Mouse (Mus musculus) urinary bladder, postnatal 14 days (tissue): ENCODE results near the gene Mief2.

Experiments
- DNase-seq: peaks from one replicate; pipeline ENCODE4 v3.0.0; 2021; ENCODE audit warnings: low spot score

Mief2 gene

GRCm38 (mm10) chr11:60728260-60728761 lies at the start of gene Mief2:
Gene Mief2, plus strand, starts transcription at chr11:60728398.
- peak; percentile 96 for DNase-seq

- DNase-seq: no peak
Observed at GRCm38 (mm10) chr11:60696165-60696564, 32.0 kb upstream of the Mief2 start.

DNA sequence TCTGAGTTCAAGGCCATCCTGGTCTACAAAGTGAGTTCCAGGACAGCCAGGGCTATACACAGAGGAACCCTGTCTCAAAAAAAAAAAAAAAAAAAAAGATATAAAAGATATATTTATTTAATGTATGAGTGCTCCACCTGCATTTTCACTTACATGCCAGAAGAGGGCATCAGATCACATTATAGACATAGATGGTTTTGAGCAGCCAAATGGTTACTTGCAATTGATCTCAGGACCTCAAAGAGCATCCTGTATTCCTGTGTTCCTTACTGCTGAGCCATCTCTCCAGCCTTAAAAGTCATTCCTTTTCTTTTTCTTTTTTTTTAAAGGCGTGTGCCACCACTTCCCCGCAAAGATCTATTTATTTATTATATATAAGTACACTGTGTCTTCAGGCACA lies 30.6 kb upstream of the Mief2 start:
- no peak for DNase-seq

DNA sequence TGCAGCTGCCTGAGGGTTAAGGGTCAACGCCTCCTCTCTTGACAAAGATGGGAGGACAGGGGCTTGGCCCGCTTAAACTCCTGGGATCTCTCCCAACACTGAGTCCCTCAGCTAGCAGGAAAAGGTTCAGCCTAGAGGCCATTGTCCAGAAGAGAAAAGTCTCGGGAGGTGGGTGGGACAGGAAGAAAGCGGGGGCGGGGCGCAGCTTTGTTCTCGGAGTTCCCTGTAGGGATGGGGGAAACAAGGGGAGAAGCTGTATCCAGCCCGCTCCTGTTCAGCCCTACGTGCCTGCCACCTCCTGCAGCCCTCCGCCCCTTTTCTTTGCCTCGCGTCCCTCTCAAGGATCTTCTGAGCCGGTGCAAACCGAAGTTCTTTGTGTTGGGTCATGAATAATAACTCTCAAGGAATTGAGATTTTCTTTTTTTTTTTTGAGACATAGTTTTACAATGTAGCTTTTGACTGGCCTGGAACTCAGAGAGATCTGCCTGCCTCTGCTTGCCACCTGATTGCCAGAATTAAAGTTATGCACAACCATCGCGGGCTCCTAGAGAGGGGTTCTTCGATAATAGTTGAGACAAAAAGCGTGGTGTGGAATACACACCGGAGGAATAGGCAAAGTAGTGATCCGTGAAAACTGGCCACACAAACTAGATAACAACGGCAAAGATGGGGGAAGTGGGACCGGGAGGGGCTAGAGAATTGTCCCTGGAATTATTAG lies 29.2 kb upstream of the Mief2 start:
- DNase-seq: peak; percentile 74

DNA sequence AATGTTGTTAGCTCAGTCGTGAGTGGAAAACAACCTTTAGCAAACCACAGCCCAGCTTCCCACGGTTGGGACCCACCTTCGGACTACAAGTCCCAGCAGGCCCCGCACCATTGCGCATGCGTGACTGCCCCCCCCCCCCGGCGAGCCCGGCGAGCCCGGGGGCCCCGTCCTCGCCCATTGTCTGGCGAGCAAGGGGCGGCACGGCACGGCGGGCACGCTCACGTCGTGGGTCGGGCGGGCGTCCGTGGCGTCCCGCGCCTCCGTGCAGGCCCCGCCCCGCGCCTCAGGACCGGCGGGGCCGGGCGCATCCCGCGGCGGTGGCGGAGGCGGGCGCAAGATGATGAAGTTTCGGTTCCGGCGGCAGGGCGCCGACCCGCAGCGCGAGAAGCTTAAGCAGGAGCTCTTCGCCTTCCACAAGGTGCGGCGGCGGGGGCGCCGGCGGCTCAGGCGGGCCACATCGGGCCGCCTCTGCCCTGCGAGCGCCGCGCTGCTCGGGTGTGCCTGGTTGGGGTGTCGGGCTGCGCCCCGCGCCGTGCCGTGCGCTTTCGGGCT lies 28.6 kb upstream of the Mief2 start, which contains the start of gene Llgl1:
Gene Llgl1, plus strand, starts transcription at position 200 of the 552 bp plus-strand sequence.
- peak; percentile 86 for DNase-seq

DNA sequence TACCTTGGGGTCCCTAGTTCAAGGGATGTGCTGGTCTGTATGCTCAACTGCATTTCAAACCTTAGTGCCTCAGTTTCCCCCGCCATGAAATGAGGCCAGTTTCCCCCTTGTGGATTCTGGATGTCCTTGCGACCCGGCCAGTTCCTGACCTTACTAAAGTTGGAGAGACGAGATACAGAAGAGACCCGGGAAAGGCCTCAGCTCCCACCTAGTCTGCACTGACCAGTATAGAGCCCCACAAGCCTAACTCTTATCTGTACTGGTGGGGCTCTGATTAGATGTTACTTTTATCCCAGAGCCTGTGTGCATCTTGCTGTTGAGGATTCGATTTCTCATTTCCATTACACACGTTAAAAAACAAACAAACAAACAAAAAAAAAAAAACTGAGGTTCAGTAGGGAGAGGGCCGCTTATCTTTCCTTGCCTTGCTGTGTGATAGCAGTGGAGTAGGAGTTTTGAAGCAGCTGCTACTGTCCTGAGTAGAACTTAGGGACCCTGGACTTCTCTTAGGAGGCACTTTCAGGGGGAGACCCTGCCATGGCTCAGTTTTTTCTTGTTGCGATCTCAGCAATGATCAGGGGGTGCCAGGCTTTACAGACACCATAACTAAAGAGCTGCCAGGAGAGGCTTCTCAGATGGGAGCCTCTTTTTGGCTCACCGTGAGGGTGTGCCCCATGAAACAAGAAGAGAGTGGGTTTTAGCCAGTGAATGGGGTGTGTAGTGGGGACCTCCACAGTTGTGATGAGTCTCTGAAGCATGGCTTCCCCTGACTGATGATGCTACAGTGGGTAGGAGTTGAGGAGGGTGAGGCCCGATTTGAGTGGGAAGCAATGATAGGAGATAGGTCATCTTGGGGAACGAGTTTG lies 27.6 kb upstream of the Mief2 start:
- no peak for DNase-seq

GRCm38 (mm10) chr11:60701611-60702010 lies 26.6 kb upstream of the Mief2 start:
- DNase-seq: peak; percentile 8

- peak; percentile 58 for DNase-seq
Observed at GRCm38 (mm10) chr11:60703131-60703530, 25.1 kb upstream of the Mief2 start.

- peak; percentile 2 for DNase-seq
Observed at GRCm38 (mm10) chr11:60704023-60704880, 23.9 kb upstream of the Mief2 start.

- peak; percentile 2 for DNase-seq
Observed at GRCm38 (mm10) chr11:60705255-60705654, 22.9 kb upstream of the Mief2 start.

DNA sequence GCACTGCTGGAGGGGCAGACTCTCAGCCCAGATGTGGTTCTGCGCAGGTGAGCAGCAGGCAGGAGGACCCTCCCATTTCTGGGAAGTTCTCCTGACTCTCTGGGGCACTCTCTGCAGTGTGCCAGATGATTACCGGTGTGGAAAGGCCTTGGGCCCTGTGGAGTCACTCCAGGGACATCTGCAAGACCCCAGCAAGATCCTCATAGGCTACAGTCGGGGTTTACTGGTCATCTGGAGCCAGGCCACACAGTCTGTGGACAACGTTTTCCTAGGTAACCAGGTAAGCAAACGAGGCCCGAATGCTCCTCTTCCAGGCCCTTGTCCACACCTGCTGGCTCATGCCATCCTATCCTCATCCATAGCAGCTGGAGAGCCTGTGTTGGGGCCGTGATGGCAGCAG lies 22.1 kb upstream of the Mief2 start:
- no peak for DNase-seq

DNA sequence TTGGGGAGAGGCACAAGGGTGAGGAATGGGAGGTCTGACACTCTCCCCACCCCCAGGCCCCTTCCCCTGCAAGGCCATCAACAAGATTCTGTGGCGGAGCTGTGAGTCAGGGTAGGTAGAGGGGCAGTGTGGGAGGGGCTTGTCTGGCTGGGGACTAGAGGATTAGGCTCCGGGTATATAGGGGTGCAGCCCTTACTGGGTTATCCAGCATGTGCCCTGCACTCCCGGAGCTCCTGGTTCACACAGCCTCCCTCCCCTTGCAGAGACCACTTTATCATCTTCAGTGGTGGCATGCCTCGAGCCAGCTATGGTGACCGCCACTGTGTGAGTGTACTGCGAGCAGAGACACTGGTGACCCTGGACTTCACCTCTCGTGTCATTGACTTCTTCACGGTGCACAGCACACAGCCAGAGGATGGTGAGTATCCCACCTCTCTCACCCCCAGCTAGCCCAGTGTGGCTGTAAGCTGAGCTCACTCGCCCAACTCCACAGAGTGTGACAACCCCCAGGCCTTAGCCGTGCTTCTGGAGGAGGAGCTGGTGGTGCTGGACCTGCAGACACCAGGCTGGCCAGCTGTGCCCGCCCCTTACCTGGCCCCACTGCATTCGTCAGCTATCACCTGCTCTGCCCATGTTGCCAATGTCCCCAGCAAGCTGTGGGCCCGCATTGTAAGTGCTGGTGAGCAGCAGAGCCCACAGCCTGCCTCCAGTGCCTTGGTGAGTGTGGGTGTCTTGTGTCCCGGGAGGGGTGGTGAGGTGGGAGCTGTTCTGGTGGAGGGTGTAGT lies 21.3 kb upstream of the Mief2 start:
- DNase-seq: peak; percentile 14

- peak; percentile 92 for DNase-seq
Observed at GRCm38 (mm10) chr11:60707672-60708071, 20.5 kb upstream of the Mief2 start.

DNA sequence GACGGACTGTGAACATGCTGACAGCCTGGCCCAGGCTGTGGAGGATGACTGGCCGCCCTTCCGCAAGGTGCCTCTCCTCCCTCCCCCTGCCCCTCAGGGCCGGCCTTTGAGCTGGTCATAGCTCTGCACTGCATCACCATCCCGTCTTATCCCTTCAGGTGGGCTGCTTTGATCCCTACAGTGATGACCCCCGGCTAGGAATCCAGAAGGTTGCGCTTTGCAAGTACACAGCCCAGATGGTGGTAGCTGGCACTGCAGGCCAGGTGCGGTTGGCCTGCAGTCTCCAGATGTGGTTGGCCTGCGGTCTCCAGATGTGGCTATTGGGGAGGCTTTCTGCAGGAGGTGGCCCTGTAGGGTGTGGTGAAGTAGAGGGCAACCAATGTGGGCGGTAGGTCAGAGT lies 19.6 kb upstream of the Mief2 start:
- peak; percentile 4 for DNase-seq

GRCm38 (mm10) chr11:60709481-60710465 lies 18.4 kb upstream of the Mief2 start:
- DNase-seq: no peak

DNA sequence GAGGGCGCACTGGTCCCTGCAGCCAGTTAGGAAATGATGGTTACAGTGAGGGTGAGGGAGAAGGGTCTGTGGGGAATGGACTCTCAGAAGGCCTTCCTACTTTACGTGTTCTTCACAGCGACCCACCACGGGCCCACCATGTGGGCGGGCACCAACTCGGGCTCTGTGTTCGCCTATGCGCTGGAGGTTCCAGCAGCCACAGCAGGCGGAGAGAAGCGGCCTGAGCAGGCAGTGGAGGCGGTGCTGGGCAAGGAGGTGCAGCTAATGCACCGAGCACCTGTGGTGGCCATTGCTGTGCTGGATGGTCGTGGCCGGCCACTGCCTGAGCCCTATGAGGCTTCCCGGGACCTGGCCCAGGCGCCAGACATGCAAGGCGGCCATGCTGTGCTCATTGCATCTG lies 17.0 kb upstream of the Mief2 start:
- no peak for DNase-seq

- no peak for DNase-seq
Observed at GRCm38 (mm10) chr11:60712040-60712439, 16.2 kb upstream of the Mief2 start.

DNA sequence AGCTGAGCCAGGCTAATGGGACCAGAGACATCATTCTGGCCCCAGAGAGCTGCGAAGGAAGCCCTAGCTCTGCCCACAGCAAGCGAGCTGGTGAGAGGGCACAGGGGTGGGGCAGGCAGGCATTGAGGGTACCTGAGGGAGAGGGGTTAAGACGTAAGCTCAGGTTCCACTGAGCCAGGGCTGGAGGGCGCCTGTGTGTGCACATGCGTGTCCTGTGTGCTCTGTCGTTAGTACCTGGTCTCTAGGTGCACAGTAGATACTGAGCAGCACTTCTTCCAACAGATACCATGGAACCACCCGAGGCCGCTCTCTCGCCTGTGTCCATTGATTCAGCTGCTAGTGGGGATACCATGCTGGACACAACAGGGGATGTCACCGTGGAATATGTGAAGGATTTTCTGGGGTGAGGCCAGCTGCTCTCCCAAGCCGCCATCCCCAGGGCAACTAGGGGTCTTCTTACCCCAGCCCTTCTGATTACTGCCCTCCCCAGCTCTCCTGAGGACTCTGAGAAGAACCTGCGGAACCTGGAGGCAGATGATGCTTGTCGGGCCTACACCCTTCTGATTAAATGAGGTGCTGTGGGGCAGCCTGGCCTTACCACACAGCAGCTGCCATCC lies 15.5 kb upstream of the Mief2 start:
- DNase-seq: no peak

DNA sequence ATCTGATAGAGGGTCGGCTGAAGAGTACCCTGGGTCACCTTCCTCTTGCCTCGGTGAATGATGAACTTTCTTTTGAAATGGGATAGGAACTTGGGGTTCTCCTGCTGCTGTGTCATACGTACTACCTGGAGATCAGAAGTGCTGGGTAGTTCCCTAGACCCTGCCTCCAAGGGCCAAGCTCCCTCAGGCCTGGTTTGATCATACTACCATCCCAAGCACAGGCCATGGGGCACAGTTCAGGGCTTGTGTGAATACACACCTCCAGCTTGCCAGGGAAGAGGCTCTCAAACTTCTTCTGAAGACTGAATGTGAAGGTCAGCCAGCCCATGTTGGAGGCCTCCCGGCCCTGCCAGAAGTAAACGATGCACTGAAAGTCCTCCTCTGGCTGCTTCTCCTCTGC lies 12.4 kb upstream of the Mief2 start:
- no peak for DNase-seq
